Mouse (Mus musculus) heart, embryonic 11.5 days (tissue): ENCODE results near the gene Zfp82. TPM values are rescaled to one million over a fixed set of nuclear protein-coding genes. Genes with fewer than 3 reads are reported as not detected.

Source experiments
- ATAC-seq: fragments of 200-750 bp; cut with Nextera tagmentation; replicated peaks from 2 replicates; pipeline ENCODE4 v1.8.0; 2017; ENCODE audit warnings: moderate library complexity; ENCODE audit not compliant: insufficient number of reproducible peaks, low FRiP score, low TSS enrichment
- H3K27ac ChIP-seq: fragments of 300-500 bp; sonication (generic); 2 replicates; pipeline ENCODE4 v1.5.1; 2014; ENCODE audit warnings: mild to moderate bottlenecking, low read depth, low read length
- H3K27me3 ChIP-seq: fragments of 300-500 bp; sonication (generic); 2 replicates; pipeline ENCODE4 v1.6.1; 2014; ENCODE audit warnings: mild to moderate bottlenecking, low read length, mixed read lengths; ENCODE audit not compliant: control insufficient read depth, insufficient read depth
- H3K36me3 ChIP-seq: fragments of 300-500 bp; sonication (generic); 2 replicates; pipeline ENCODE4 v1.6.1; 2014; ENCODE audit warnings: mild to moderate bottlenecking, low read length, moderate library complexity, mixed read lengths; ENCODE audit not compliant: control insufficient read depth, insufficient read depth
- H3K4me1 ChIP-seq: fragments of 300-500 bp; sonication (generic); 2 replicates; pipeline ENCODE4 v1.6.1; 2014; ENCODE audit warnings: low read length; ENCODE audit not compliant: control insufficient read depth, insufficient read depth
- H3K4me2 ChIP-seq: fragments of 300-500 bp; sonication (generic); 2 replicates; pipeline ENCODE4 v1.6.1; 2014; ENCODE audit warnings: mild to moderate bottlenecking, moderate library complexity
- H3K4me3 ChIP-seq: fragments of 300-500 bp; sonication (generic); 2 replicates; pipeline ENCODE4 v1.5.1; 2014; ENCODE audit warnings: low read depth, low read length
- H3K9ac ChIP-seq: fragments of 300-500 bp; sonication (generic); 2 replicates; pipeline ENCODE4 v1.6.1; 2014; ENCODE audit warnings: mild to moderate bottlenecking, low read depth, low read length, moderate library complexity
- H3K9me3 ChIP-seq: fragments of 300-500 bp; sonication (generic); replicated peaks from 2 replicates; pipeline ENCODE4 v1.6.1; 2016; ENCODE audit warnings: low read length; ENCODE audit not compliant: control insufficient read depth
- WGBS: fragments of 180-500 bp; shearing (Covaris S2); extraction: QIAGEN DNeasy Blood & Tissue Kit; methylation state at CpG from one replicate; pipeline ENCODE4 v1.1.7; 2014; ENCODE audit not compliant: insufficient replicate concordance; 5-methylcytosine and 5-hydroxymethylcytosine counted together
- polyA plus RNA-seq: library from polyadenylated mRNA; unstranded; fragments of >200 nt; fragmentation: Nextera tagmentation; extraction: Ambion mirVana; gene quantifications from 2 replicates; pipeline ENCODE4 v1.2.1, GENCODE M21; 2014

The Zfp82 gene
- polyA plus RNA-seq, 1 experiment from 2014 or later: 4.1 TPM

GRCm38 (mm10) chr7:30062478-30062877 is 10.2 kb downstream of the Zfp82 start:
- WGBS: 86% methylated on average over 5 of the region's 5 CpGs
- no peaks in the 10 kb centered on the region for H3K4me1 ChIP-seq
- no peaks in the 10 kb centered on the region for H3K9me3 ChIP-seq
- H3K4me2 ChIP-seq: no peak overlapping the region
- H3K27me3 ChIP-seq: no peaks in the 10 kb centered on the region
- no peak overlapping the region for H3K27ac ChIP-seq
- peaks cover 12% of the 10 kb centered on the region; the same call in 1 of the 2 replicates for H3K36me3 ChIP-seq
- no peak overlapping the region for H3K4me3 ChIP-seq
- ATAC-seq: no peak
- no peak overlapping the region for H3K9ac ChIP-seq

GRCm38 (mm10) chr7:30060341-30060740 is 12.4 kb downstream of the Zfp82 start:
- Histone ChIP-seq H3K4me3 (no peak overlapping the region), H3K27me3 (no peaks in the 10 kb centered on the region), H3K4me1 (no peaks in the 10 kb centered on the region), H3K27ac (peak overlapping the region; percentile 22; the same call in 1 of the 2 replicates), H3K36me3 (peaks cover 17% of the 10 kb centered on the region; the same call in 1 of the 2 replicates), H3K9me3 (no peaks in the 10 kb centered on the region), H3K4me2 (no peak overlapping the region), H3K9ac (no peak overlapping the region)
- ATAC-seq: no peak
- 70% methylated on average over 6 of the region's 6 CpGs for WGBS

DNA sequence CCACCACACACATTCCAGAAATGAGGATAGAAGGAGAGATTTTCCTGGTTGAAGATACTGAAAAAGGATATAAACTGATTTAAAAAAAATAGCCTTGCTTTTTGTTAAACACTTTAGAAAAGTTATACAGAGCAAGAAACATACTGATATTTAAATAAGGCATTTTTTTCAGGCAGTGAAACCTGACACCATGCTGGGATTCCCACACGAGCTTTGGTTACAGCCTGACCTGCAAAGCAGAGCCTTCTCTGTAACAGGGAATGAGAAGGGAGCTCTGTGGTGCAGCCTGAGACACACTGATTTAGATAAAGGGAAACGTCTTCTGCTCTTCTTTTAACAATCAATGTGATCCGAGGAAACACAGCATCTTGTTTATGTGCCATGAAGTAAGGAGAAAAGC is 19.1 kb downstream of the Zfp82 start:
- no peak for ATAC-seq
- peaks cover 10% of the 10 kb centered on the region; the same call in 1 of the 2 replicates for H3K4me1 ChIP-seq
- WGBS: 6% methylated on average over 3 of the region's 3 CpGs
- H3K4me3 ChIP-seq: no peak overlapping the region
- no peak overlapping the region for H3K9ac ChIP-seq
- peaks cover 9% of the 10 kb centered on the region; the same call in 1 of the 2 replicates for H3K36me3 ChIP-seq
- H3K27me3 ChIP-seq: no peaks in the 10 kb centered on the region
- H3K27ac ChIP-seq: peak overlapping the region; percentile 3
- no peaks in the 10 kb centered on the region for H3K9me3 ChIP-seq
- no peak overlapping the region for H3K4me2 ChIP-seq

- Histone ChIP-seq H3K36me3 (no peaks in the 10 kb centered on the region), H3K4me2 (peak within 1 kb of the TSS; percentile 71), H3K4me1 (peaks cover 10% of the 10 kb centered on the region; the same call in 1 of the 2 replicates), H3K4me3 (peak within 1 kb of the TSS; percentile 86), H3K9ac (peak within 1 kb of the TSS; percentile 78), H3K27me3 (no peaks in the 10 kb centered on the region), H3K27ac (peak within 1 kb of the TSS; percentile 83), H3K9me3 (no peaks in the 10 kb centered on the region)
- WGBS: under 1% methylated on average over 40 of the region's 40 CpGs
- ATAC-seq: peak; percentile 94
Measured at GRCm38 (mm10) chr7:30050882-30051548, 21.7 kb downstream of the Zfp82 start, which contains the start of gene Zfp14. Gene Zfp14 (minus strand): TSS chr7:30051380.

DNA sequence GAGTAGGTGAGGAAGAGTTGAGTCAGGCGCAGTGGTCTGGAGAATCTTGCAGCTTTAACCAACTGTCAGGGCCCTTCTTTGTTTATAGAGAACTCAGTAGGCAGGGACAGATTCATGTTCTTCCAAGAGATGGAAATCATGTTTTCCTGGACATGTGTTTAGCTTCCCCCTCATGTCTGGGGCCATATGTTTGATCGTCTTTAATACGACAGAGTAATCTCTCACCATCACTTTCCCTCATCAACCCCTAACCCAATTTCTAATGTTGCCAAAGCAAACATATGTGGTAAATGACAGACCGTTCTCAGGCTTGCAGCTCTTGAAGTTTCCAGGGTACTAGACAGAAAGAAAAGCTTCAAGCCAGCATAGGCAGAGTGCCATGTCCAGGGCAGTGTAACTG is 24.6 kb downstream of the Zfp82 start:
- Histone ChIP-seq H3K27ac (no peak overlapping the region), H3K4me1 (peaks cover 10% of the 10 kb centered on the region; the same call in 1 of the 2 replicates), H3K36me3 (no peaks in the 10 kb centered on the region), H3K4me3 (no peak overlapping the region), H3K9me3 (no peaks in the 10 kb centered on the region), H3K9ac (no peak overlapping the region), H3K27me3 (no peaks in the 10 kb centered on the region), H3K4me2 (no peak overlapping the region)
- ATAC-seq: no peak
- WGBS: 66% methylated on average over 4 of the region's 4 CpGs

- no peaks in the 10 kb centered on the region for H3K27me3 ChIP-seq
- no peak overlapping the region for H3K4me2 ChIP-seq
- ATAC-seq: no peak
- H3K9me3 ChIP-seq: no peaks in the 10 kb centered on the region
- no peak overlapping the region for H3K4me3 ChIP-seq
- no peaks in the 10 kb centered on the region for H3K4me1 ChIP-seq
- H3K9ac ChIP-seq: no peak overlapping the region
- no peak overlapping the region for H3K27ac ChIP-seq
- WGBS: 57% methylated on average over 9 of the region's 9 CpGs
- H3K36me3 ChIP-seq: no peaks in the 10 kb centered on the region
Measured at GRCm38 (mm10) chr7:30044354-30044753, 28.3 kb downstream of the Zfp82 start.

DNA sequence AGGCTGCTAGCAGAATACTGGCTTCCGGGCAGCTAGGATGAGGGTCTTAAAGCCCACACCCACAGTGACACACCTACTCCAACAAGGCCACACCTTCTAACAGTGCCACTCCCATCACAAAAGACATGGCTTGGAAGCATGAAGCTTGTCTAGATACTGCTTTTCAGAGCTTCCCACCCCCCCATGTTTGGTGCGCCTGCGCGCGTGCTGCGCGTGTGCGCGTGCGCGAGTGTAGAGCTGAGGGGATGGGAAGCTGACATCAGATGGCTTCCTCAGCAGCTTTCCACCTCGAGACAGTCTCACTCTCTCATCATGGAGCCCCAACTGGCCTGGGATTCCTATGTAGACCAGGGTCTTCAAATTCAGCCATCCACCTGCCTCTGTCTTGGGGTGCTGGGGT is 38.4 kb downstream of the Zfp82 start:
- no peaks in the 10 kb centered on the region for H3K27me3 ChIP-seq
- H3K4me3 ChIP-seq: no peak overlapping the region
- WGBS: 92% methylated on average over 12 of the region's 12 CpGs
- H3K9me3 ChIP-seq: no peaks in the 10 kb centered on the region
- no peak overlapping the region for H3K9ac ChIP-seq
- H3K27ac ChIP-seq: no peak overlapping the region
- no peaks in the 10 kb centered on the region for H3K36me3 ChIP-seq
- H3K4me1 ChIP-seq: no peaks in the 10 kb centered on the region
- H3K4me2 ChIP-seq: no peak overlapping the region
- ATAC-seq: no peak

DNA sequence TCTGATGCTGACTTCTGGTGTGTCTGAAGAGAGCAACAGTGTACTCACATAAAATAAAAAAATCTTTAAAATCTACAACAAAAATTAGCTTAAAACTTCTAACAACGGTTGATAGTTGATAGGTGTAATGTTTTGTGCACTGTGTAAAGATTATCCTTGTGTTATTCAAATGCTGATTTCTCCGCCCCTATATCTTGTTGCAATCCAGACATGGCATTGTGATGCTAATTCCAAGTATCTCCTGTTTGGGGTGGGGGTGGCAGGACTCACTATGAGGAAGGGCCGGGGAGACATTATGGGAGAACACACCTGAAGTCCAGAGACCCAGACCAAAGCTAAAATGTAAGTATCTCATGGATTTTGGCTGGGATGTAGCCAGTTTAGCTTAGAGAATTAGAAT is 41.3 kb downstream of the Zfp82 start:
- 86% methylated on average over 3 of the region's 3 CpGs for WGBS
- H3K9me3 ChIP-seq: no peaks in the 10 kb centered on the region
- H3K9ac ChIP-seq: no peak overlapping the region
- ATAC-seq: no peak
- H3K4me3 ChIP-seq: no peak overlapping the region
- H3K27me3 ChIP-seq: no peaks in the 10 kb centered on the region
- H3K27ac ChIP-seq: no peak overlapping the region
- peaks cover 1% of the 10 kb centered on the region; the same call in 1 of the 2 replicates for H3K36me3 ChIP-seq
- no peaks in the 10 kb centered on the region for H3K4me1 ChIP-seq
- H3K4me2 ChIP-seq: no peak overlapping the region

DNA sequence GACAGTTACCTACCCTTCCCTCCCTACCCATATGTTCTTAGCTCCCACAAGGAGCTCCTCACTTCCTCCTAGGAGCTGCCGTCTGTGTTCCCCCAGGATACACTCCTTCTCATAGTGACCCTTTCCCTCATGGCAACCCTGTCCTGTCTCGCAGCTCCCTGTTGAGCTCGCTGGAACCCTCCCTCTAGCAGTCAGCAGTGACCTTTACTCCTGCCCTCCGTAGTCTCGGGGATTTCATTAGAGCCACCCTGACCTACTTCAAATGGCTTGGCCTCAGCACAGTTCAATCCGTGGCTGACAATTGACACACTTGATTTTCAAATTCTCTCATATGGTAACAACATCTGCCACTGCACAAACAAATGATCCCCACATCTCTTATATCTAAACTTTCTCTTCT is 42.0 kb downstream of the Zfp82 start:
- H3K4me2 ChIP-seq: no peak overlapping the region
- H3K27me3 ChIP-seq: no peaks in the 10 kb centered on the region
- no peak overlapping the region for H3K4me3 ChIP-seq
- WGBS: 39% methylated on average over 6 of the region's 6 CpGs
- H3K9ac ChIP-seq: no peak overlapping the region
- ATAC-seq: no peak
- H3K4me1 ChIP-seq: no peaks in the 10 kb centered on the region
- no peaks in the 10 kb centered on the region for H3K9me3 ChIP-seq
- H3K27ac ChIP-seq: no peak overlapping the region
- H3K36me3 ChIP-seq: peaks cover 5% of the 10 kb centered on the region; the same call in 1 of the 2 replicates
